Mouse (Mus musculus): ENCODE results near the gene Sec23ip. TPM values are rescaled to one million over a fixed set of nuclear protein-coding genes. Genes with fewer than 3 reads are reported as not detected.

Sec23ip gene
- polyA plus RNA-seq, 1 experiment from 2014 or later = 34.8 TPM

GRCm38 (mm10) chr7:128824986-128825563 is 80.3 kb downstream of the Sec23ip start:
- no peak overlapping the region for H3K9ac ChIP-seq (ENCODE audit: low read length)

GRCm38 (mm10) chr7:128832455-128833081 is 87.8 kb downstream of the Sec23ip start:
- no peak for ATAC-seq (ENCODE audit: insufficient read depth, low FRiP score)
- Histone ChIP-seq H3K4me1 (ENCODE audit: control insufficient read depth, insufficient read depth, low read length) (no peaks in the 10 kb centered on the region), H3K4me2 (ENCODE audit: low read depth, low read length) (no peak overlapping the region), H3K27me3 (ENCODE audit: control insufficient read depth, insufficient read depth, low read length) (no peaks in the 10 kb centered on the region), H3K36me3 (ENCODE audit: control insufficient read depth, insufficient read depth, low read length) (no peaks in the 10 kb centered on the region), H3K27ac (ENCODE audit: low read length) (no peak overlapping the region), H3K4me3 (replicated peaks; ENCODE audit: low read length) (no peak overlapping the region), H3K9ac (ENCODE audit: low read length) (no peak overlapping the region), H3K9me3 (replicated peaks; ENCODE audit: control insufficient read depth, low read length) (no peaks in the 10 kb centered on the region)
- 68% methylated on average over 12 of the region's 12 CpGs for WGBS

More at GRCm38 (mm10) chr7:128824986-128825563, 80.3 kb downstream of the Sec23ip start:
- Histone ChIP-seq H3K4me1 (ENCODE audit: control insufficient read depth, insufficient read depth, low read length) (no peaks in the 10 kb centered on the region), H3K4me2 (ENCODE audit: low read depth, low read length) (no peak overlapping the region), H3K27me3 (ENCODE audit: control insufficient read depth, insufficient read depth, low read length) (no peaks in the 10 kb centered on the region), H3K4me3 (replicated peaks; ENCODE audit: low read length) (no peak overlapping the region), H3K36me3 (ENCODE audit: control insufficient read depth, insufficient read depth, low read length) (no peaks in the 10 kb centered on the region), H3K9me3 (replicated peaks; ENCODE audit: control insufficient read depth, low read length) (no peaks in the 10 kb centered on the region), H3K27ac (ENCODE audit: low read length) (no peak overlapping the region)
- no peak for ATAC-seq (ENCODE audit: insufficient read depth, low FRiP score)
- WGBS = 79% methylated on average over 5 of the region's 5 CpGs

- Histone ChIP-seq H3K9me3 (replicated peaks; ENCODE audit: control insufficient read depth, low read length) (no peaks in the 10 kb centered on the region), H3K4me3 (replicated peaks; ENCODE audit: low read length) (no peak overlapping the region), H3K27ac (ENCODE audit: low read length) (no peak overlapping the region), H3K4me1 (ENCODE audit: control insufficient read depth, insufficient read depth, low read length) (no peaks in the 10 kb centered on the region), H3K9ac (ENCODE audit: low read length) (no peak overlapping the region), H3K4me2 (ENCODE audit: low read depth, low read length) (no peak overlapping the region), H3K36me3 (ENCODE audit: control insufficient read depth, insufficient read depth, low read length) (no peaks in the 10 kb centered on the region), H3K27me3 (ENCODE audit: control insufficient read depth, insufficient read depth, low read length) (no peaks in the 10 kb centered on the region)
- 80% methylated on average over 4 of the region's 4 CpGs for WGBS
- no peak for ATAC-seq (ENCODE audit: insufficient read depth, low FRiP score)
These were observed 88.5 kb downstream of the Sec23ip start for GRCm38 (mm10) chr7:128833196-128833595.

Small RNAs within 50 kb of the gene (microRNA-seq; reads per million reads assigned to microRNA genes)
- gene Gm25778 = not detected

Other genes starting within 250 kb of the Sec23ip start
- gene Bag3, start 221.3 kb upstream of the Sec23ip start, polyA plus RNA-seq (2015; fragmentation: Nextera tagmentation; extraction: Ambion mirVana) = 17.4 and 20.8 TPM in 2 replicates
- 18.5 and 20.2 TPM in 2 replicates for gene Inpp5f, start 133.6 kb upstream of the Sec23ip start, polyA plus RNA-seq (2015; fragmentation: Nextera tagmentation; extraction: Ambion mirVana)
- gene Mcmbp, start 4.4 kb upstream of the Sec23ip start, polyA plus RNA-seq (2015; fragmentation: Nextera tagmentation; extraction: Ambion mirVana) = 44.4 and 46.3 TPM in 2 replicates